Mouse (Mus musculus) heart, postnatal 25 days (tissue): Measurements from ENCODE around the gene Ppp4r2. TPM values are rescaled to one million over a fixed set of nuclear protein-coding genes. Genes with fewer than 3 reads are reported as not detected.
"Not testable (repeated sequence)": the region's sequence is repeated elsewhere in the genome, so short reads cannot be mapped to it uniquely, and the experiment has no call there.

Source experiments
- DNase-seq: peaks from one replicate; pipeline ENCODE4 v3.0.0; 2022; ENCODE audit warnings: low spot score
- intact Hi-C: fragments of 180-260 bp; cut with DNase I; formaldehyde crosslinking; loops from one replicate; pipeline ENCODE4 v1.15.1; 2025
- total RNA-seq, 2 experiments: library from RNA; stranded (reverse); gene quantifications; 2 replicates each; pipeline ENCODE4 v1.2.3; 2021

Gene Ppp4r2
- total RNA-seq, 2 experiments from 2014 or later = 44.9 to 50.9 TPM

GRCm38 (mm10) chr6:100828565-100828964, 4.9 kb upstream of the Ppp4r2 start:
- no peak for DNase-seq
- intact Hi-C loops = no loop called here

GRCm38 (mm10) chr6:100829770-100830169, 3.7 kb upstream of the Ppp4r2 start:
- DNase-seq = no peak
- intact Hi-C loops = loop anchor here (10.0 kb wide), 2 partner anchors 545 to 1165 kb away; partner anchors contain the start of genes Eif4e3, Gm20696 and Rybp

GRCm38 (mm10) chr6:100831188-100831587, 2.2 kb upstream of the Ppp4r2 start:
- DNase-seq = no peak
- intact Hi-C loops = loop anchor here (10.0 kb wide), 2 partner anchors 546 to 1166 kb away; partner anchors contain the start of genes Eif4e3, Gm20696 and Rybp

- DNase-seq = no peak
- intact Hi-C loops = loop anchor here (10.0 kb wide), 2 partner anchors 547 to 1167 kb away; partner anchors contain the start of genes Eif4e3, Gm20696 and Rybp
Measured at GRCm38 (mm10) chr6:100831751-100832150, 1.7 kb upstream of the Ppp4r2 start.

GRCm38 (mm10) chr6:100833811-100834481, 524 bp downstream of the Ppp4r2 start:
- DNase-seq = peak; percentile 20
- intact Hi-C loops = loop anchor here (10.0 kb wide), 2 partner anchors 549 to 1169 kb away; partner anchors contain the start of genes Eif4e3, Gm20696 and Rybp

- intact Hi-C loops = loop anchor here (10.0 kb wide), 2 partner anchors 550 to 1170 kb away; partner anchors contain the start of genes Eif4e3, Gm20696 and Rybp
- no peak for DNase-seq
Measured at GRCm38 (mm10) chr6:100834489-100835160, 1.2 kb downstream of the Ppp4r2 start.

- DNase-seq = no peak
- intact Hi-C loops = no loop called here
Measured at GRCm38 (mm10) chr6:100845058-100845457, 11.6 kb downstream of the Ppp4r2 start.

- DNase-seq = no peak
- intact Hi-C loops = no loop called here
Measured at GRCm38 (mm10) chr6:100847264-100847663, 13.8 kb downstream of the Ppp4r2 start.

GRCm38 (mm10) chr6:100848682-100849375, 15.4 kb downstream of the Ppp4r2 start:
- intact Hi-C loops = no loop called here
- no peak for DNase-seq

GRCm38 (mm10) chr6:100850671-100851081, 17.3 kb downstream of the Ppp4r2 start:
- intact Hi-C loops = no loop called here
- DNase-seq = no peak

GRCm38 (mm10) chr6:100851083-100851482, 17.7 kb downstream of the Ppp4r2 start:
- intact Hi-C loops = no loop called here
- no peak for DNase-seq

GRCm38 (mm10) chr6:100865321-100865720, 31.9 kb downstream of the Ppp4r2 start:
- no peak for DNase-seq
- intact Hi-C loops = no loop called here

- intact Hi-C loops = not testable (repeated sequence)
Measured at GRCm38 (mm10) chr6:100865788-100866187, 32.4 kb downstream of the Ppp4r2 start.

GRCm38 (mm10) chr6:100866246-100866645, 32.8 kb downstream of the Ppp4r2 start:
- DNase-seq = not testable (repeated sequence)

More at GRCm38 (mm10) chr6:100865788-100866187, 32.4 kb downstream of the Ppp4r2 start:
- DNase-seq = not testable (repeated sequence)

GRCm38 (mm10) chr6:100868863-100869262, 35.4 kb downstream of the Ppp4r2 start:
- intact Hi-C loops = no loop called here
- no peak for DNase-seq

More at GRCm38 (mm10) chr6:100866246-100866645, 32.8 kb downstream of the Ppp4r2 start:
- intact Hi-C loops = not testable (repeated sequence)

GRCm38 (mm10) chr6:100869909-100870308, 36.5 kb downstream of the Ppp4r2 start:
- intact Hi-C loops = no loop called here
- no peak for DNase-seq

- intact Hi-C loops = no loop called here
- DNase-seq = no peak
Measured at GRCm38 (mm10) chr6:100873191-100873590, 39.8 kb downstream of the Ppp4r2 start.

- intact Hi-C loops = loop anchor here (1.0 to 5.0 kb wide), 2 partner anchors 104 to 201 kb away; no protein-coding TSS in a partner anchor
Measured at GRCm38 (mm10) chr6:100875862-100876623, 42.6 kb downstream of the Ppp4r2 start.

GRCm38 (mm10) chr6:100876624-100877017, 43.2 kb downstream of the Ppp4r2 start:
- DNase-seq = no peak
- intact Hi-C loops = loop anchor here (1.0 to 5.0 kb wide), 2 partner anchors 104 to 201 kb away; no protein-coding TSS in a partner anchor

More at GRCm38 (mm10) chr6:100875862-100876623, 42.6 kb downstream of the Ppp4r2 start:
- no peak for DNase-seq
